Mouse (Mus musculus) heart, adult 2 months (tissue): Measurements from ENCODE around the gene Rsph3b. TPM values are rescaled to one million over a fixed set of nuclear protein-coding genes. Genes with fewer than 3 reads are reported as not detected.
"Not testable (repeated sequence)": the region's sequence is repeated elsewhere in the genome, so short reads cannot be mapped to it uniquely, and the experiment has no call there.

ENCODE experiments used
- DNase-seq, 2 experiments: peaks; one replicate each; pipeline ENCODE4 v3.0.0; 2021
- H3K27ac ChIP-seq: fragments of 200-600 bp; 2 replicates; pipeline ENCODE4 v1.8.1; 2022
- H3K27me3 ChIP-seq: fragments of 200-500 bp; 2 replicates; pipeline ENCODE4 v1.6.1; 2012; ENCODE audit warnings: mild to moderate bottlenecking, low read length, inconsistent platforms, mixed read lengths; ENCODE audit not compliant: control insufficient read depth, insufficient read depth
- H3K36me3 ChIP-seq: fragments of 200-500 bp; 2 replicates; pipeline ENCODE4 v1.6.1; 2012; ENCODE audit warnings: low read length, inconsistent platforms; ENCODE audit not compliant: control insufficient read depth, insufficient read depth
- H3K4me1 ChIP-seq: fragments of 200-500 bp; 2 replicates; pipeline ENCODE4 v1.6.1; 2011; ENCODE audit warnings: low read length; ENCODE audit not compliant: control insufficient read depth, insufficient read depth
- H3K4me3 ChIP-seq: fragments of 200-600 bp; 2 replicates; pipeline ENCODE4 v1.8.1; 2022
- H3K79me2 ChIP-seq: fragments of 200-500 bp; replicated peaks from 2 replicates; pipeline ENCODE4 v1.6.1; 2012; ENCODE audit warnings: mild to moderate bottlenecking, inconsistent platforms, low read length, moderate library complexity, mixed read lengths; ENCODE audit not compliant: control insufficient read depth, insufficient read depth
- H3K9ac ChIP-seq: fragments of 200-500 bp; 2 replicates; pipeline ENCODE4 v1.6.1; 2012; ENCODE audit warnings: low read depth, mild to moderate bottlenecking, control low read depth, inconsistent platforms, low read length, mixed read lengths
- CTCF ChIP-seq: fragments of 200-600 bp; IDR thresholded peaks from 2 replicates; pipeline ENCODE4 v1.8.1; 2022; ENCODE audit warnings: antibody characterized with exemption, mild to moderate bottlenecking, moderate library complexity
- WGBS: fragments of 180-500 bp; shearing (Covaris S2); methylation state at CpG from one replicate; pipeline ENCODE4 v1.1.7; 2018; 5-methylcytosine and 5-hydroxymethylcytosine counted together
- intact Hi-C: fragments of 180-260 bp; cut with DNase I; formaldehyde crosslinking; loops from one replicate; pipeline ENCODE4 v1.15.1; 2025
- polyA plus RNA-seq: library from polyadenylated mRNA; depleted of rRNA; stranded (reverse); fragments of >200 nt; gene quantifications from 2 replicates; pipeline ENCODE4 v1.2.3, GENCODE M21; 2012
- total RNA-seq, 2 experiments: library from RNA; stranded (reverse); gene quantifications; 2 replicates each; pipeline ENCODE4 v1.2.3; 2021

Rsph3b gene
- total and polyA plus RNA-seq, 3 experiments = 38.0 to 56.9 (median 47.1) TPM

GRCm38 (mm10) chr17:6974985-6975384 is 26.5 kb upstream of the Rsph3b start:
- DNase-seq, H3K27ac ChIP-seq, H3K9ac ChIP-seq, H3K36me3 ChIP-seq, H3K27me3 ChIP-seq, H3K4me3 ChIP-seq, intact Hi-C loops, H3K4me1 ChIP-seq, H3K79me2 ChIP-seq: not testable (repeated sequence)
- WGBS = 48% methylated on average over 3 of the region's 3 CpGs

- H3K36me3 ChIP-seq, H3K4me3 ChIP-seq, H3K27ac ChIP-seq, DNase-seq, H3K4me1 ChIP-seq, H3K27me3 ChIP-seq, H3K9ac ChIP-seq, H3K79me2 ChIP-seq, intact Hi-C loops: not testable (repeated sequence)
- 74% methylated on average over 4 of the region's 4 CpGs for WGBS
Observed at GRCm38 (mm10) chr17:6972836-6973396, 24.4 kb upstream of the Rsph3b start.

GRCm38 (mm10) chr17:6971238-6971637 is 22.8 kb upstream of the Rsph3b start:
- 80% methylated on average over 8 of the region's 8 CpGs for WGBS
- H3K9ac ChIP-seq, H3K27ac ChIP-seq, H3K4me1 ChIP-seq, intact Hi-C loops, H3K4me3 ChIP-seq, H3K79me2 ChIP-seq, H3K27me3 ChIP-seq, DNase-seq, H3K36me3 ChIP-seq: not testable (repeated sequence)

- H3K27me3 ChIP-seq, H3K27ac ChIP-seq, DNase-seq, intact Hi-C loops, H3K4me1 ChIP-seq, H3K9ac ChIP-seq, H3K79me2 ChIP-seq, H3K4me3 ChIP-seq, H3K36me3 ChIP-seq: not testable (repeated sequence)
- 100% methylated on average over 1 of the region's 8 CpGs for WGBS
Observed at GRCm38 (mm10) chr17:6970334-6970733, 21.9 kb upstream of the Rsph3b start, which contains the start of gene Rnaset2b. Gene Rnaset2b (plus strand): TSS chr17:6970634.

GRCm38 (mm10) chr17:6967673-6968072 is 19.2 kb upstream of the Rsph3b start:
- H3K4me1 ChIP-seq, H3K79me2 ChIP-seq, DNase-seq, intact Hi-C loops, H3K9ac ChIP-seq, H3K4me3 ChIP-seq, H3K27ac ChIP-seq, H3K27me3 ChIP-seq, H3K36me3 ChIP-seq: not testable (repeated sequence)
- 14% methylated on average over 1 of the region's 1 CpGs for WGBS

GRCm38 (mm10) chr17:6965364-6965763 is 16.9 kb upstream of the Rsph3b start:
- WGBS = 8% methylated on average over 6 of the region's 6 CpGs
- H3K4me1 ChIP-seq, intact Hi-C loops: not testable (repeated sequence)

GRCm38 (mm10) chr17:6962936-6963335 is 14.5 kb upstream of the Rsph3b start:
- intact Hi-C loops, H3K4me1 ChIP-seq, H3K4me3 ChIP-seq, H3K79me2 ChIP-seq, H3K27me3 ChIP-seq, H3K9ac ChIP-seq, H3K36me3 ChIP-seq, H3K27ac ChIP-seq, DNase-seq: not testable (repeated sequence)
- WGBS = 25% methylated on average over 4 of the region's 4 CpGs

More at GRCm38 (mm10) chr17:6965364-6965763, 16.9 kb upstream of the Rsph3b start:
- not testable (repeated sequence) for DNase-seq, H3K4me3 ChIP-seq, H3K27me3 ChIP-seq, H3K36me3 ChIP-seq, H3K79me2 ChIP-seq, H3K27ac ChIP-seq, H3K9ac ChIP-seq
- peak; percentile 54 for TF ChIP-seq CTCF

- H3K36me3 ChIP-seq, H3K27me3 ChIP-seq, H3K4me3 ChIP-seq, H3K4me1 ChIP-seq, H3K27ac ChIP-seq, DNase-seq, H3K9ac ChIP-seq, intact Hi-C loops, H3K79me2 ChIP-seq: not testable (repeated sequence)
- WGBS = 81% methylated on average over 4 of the region's 6 CpGs
Observed at GRCm38 (mm10) chr17:6962339-6962738, 13.9 kb upstream of the Rsph3b start.
